Mouse (Mus musculus) inflammation-experienced regulatory T-cells (primary cell): Measurements from ENCODE around the gene Krt33b. TPM values are rescaled to one million over a fixed set of nuclear protein-coding genes. Genes with fewer than 3 reads are reported as not detected.

Experiments used
- polyA plus RNA-seq, 2 experiments: library from polyadenylated mRNA; unstranded; fragments of 100-300 nt; shearing (Covaris generic); gene quantifications; one replicate each; pipeline ENCODE4 v1.2.1; 2017

Gene Krt33b
- not detected for polyA plus RNA-seq

DNA sequence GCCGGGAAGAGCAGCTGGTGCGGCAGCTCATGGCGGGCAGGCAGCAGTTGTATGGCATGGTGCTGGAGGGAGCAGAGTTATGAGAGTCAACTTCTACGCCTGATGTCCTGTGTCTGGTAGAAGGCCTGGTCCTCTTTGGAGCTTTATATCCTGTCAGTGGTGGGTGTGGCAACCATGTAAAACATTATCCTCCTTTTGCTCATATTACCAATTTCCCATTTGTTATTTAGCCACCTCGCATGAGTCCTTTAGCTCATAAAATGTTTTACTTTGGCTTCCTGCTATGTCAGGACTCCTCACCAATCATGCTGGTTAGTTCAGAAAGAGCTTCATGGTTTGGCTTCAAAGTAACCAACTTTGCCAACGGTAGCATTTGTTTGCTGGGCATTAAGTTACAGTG lies at the start of gene Krt33b:
TSS of gene Krt33b (minus strand) at position 101 of the 400 bp plus-strand sequence.

DNA sequence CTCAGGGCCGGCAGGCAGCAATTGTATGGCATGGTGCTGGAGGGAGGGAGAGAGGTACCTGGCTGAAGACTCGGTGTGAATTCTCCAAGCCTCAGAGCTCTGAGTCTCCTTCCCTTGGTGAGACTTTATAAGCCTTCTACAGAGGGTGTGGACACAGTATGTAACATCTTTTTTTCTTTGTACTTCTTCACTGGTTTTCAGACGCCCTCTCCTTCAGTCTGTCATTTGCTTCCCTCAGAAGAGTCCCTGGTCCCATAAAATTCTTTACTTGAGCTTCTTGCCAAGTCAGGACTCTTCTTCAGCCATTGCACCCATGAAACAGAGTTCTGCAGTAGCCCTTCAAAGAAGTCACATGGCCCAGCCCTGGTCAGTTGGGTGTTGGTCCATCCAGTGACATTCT lies 20.8 kb upstream of the Krt33b start, which contains the start of gene Krt31:
TSS of gene Krt31 (minus strand) at position 101 of the 400 bp plus-strand sequence.

DNA sequence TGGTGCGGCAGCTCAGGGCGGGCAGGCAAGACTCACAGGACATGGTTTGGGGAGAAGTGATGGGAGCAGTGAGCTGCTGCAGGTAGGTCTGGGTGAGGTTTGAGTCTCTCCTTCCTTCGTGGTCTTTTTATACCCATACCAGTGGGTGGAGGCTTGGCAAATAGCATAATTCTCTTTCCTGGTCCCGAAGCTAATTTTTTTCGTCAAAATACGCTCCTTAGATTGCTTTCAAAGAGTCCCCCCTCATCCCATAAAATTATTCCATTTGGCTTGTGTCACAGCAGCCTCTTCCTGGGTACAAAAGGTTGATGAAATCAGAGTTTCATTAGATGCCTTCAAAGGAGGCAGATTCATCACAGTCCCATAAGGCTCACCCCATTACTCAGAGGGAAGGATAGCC lies 11.8 kb upstream of the Krt33b start, which contains the start of gene Krt34:
TSS of gene Krt34 (minus strand) at position 101 of the 400 bp plus-strand sequence.

DNA sequence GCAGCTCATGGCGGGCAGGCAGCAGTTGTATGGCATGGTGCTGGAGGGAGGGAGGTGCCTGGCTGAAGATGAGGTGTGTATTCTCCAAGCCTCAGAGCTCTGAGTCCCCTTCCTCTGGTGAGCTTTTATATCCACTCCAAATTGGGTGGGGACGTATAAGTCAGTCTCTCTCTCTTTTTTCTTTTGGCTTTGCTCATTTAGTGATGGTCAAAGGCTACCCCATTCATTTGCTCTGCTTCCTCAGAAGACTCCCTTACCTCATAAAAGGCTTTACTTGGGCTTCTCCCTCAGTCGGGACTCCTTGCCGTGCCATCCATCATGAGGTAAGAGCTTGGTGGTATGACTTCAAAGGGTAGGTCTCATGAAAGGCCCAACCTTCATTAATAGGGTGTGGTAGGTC lies 13.6 kb downstream of the Krt33b start, which contains the start of gene Krt33a:
TSS of gene Krt33a (minus strand) at position 101 of the 400 bp plus-strand sequence.

DNA sequence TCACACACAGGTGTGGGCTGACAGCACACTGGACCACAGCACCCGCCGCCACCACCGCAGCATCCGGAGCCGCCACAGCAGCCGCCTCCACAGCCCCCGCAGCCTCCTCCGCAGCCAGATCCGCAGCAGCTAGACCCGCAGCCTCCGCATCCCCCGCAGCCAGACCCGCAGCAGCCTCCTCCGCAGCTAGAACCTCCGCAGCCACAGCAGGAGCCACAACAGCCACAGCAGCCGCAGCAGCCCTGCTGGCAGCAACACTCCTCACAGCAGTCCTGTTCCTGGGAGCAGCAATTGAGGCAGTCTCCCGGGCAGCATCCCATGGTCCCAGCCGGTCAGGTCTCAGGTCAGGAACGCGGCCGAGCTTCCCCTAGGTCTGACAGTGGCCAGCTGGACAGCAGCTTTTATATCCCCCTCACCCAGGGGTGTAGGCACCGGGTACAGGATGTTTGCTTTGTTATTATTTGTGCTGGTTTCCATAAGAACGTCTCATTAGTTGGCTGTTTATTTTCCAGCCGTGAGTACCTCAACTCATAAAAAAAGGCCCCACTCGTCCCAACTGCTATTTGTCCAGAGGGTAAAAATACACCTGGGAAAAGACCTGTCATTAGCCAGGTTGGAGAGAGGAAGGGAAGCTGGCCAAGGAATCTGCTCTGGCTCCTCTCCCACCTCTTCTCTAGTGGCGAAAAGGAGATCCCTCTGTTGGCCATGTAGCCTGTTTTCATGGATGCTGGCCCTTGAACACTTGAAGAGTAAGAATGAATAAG lies 35.9 kb downstream of the Krt33b start, which contains the start of gene Krtap17-1:
TSS of gene Krtap17-1 (minus strand) at position 375 of the 764 bp plus-strand sequence.

GRCm38 (mm10) chr11:99986180-99986647 lies 43.5 kb downstream of the Krt33b start, which contains the start of gene Krtap16-1:
Gene Krtap16-1, minus strand, starts transcription at chr11:99986597.

GRCm38 (mm10) chr11:99978953-99979352 lies 50.7 kb downstream of the Krt33b start, which contains the start of gene Krtap29-1:
Gene Krtap29-1, minus strand, starts transcription at chr11:99979053.

Other genes starting within 250 kb of the Krt33b start
- gene Krtap4-8, start 249.2 kb downstream of the Krt33b start, polyA plus RNA-seq, result under 1 TPM in 1 of 2 experiments, not detected in 1; 0.24 TPM
- gene Krtap4-9, start 244.7 kb downstream of the Krt33b start, polyA plus RNA-seq, result under 1 TPM in 1 of 2 experiments, not detected in 1; 0.28 TPM
- not detected for gene Gm11596, start 236.4 kb downstream of the Krt33b start, polyA plus RNA-seq
- gene Gm11569, start 230.9 kb downstream of the Krt33b start, polyA plus RNA-seq, result not detected
- gene Gm11554, start 225.4 kb downstream of the Krt33b start, polyA plus RNA-seq, result not detected
- not detected for gene Krtap4-13, start 220.0 kb downstream of the Krt33b start, polyA plus RNA-seq
- not detected for gene Gm11564, start 214.2 kb downstream of the Krt33b start, polyA plus RNA-seq
- gene 2300003K06Rik, start 191.8 kb downstream of the Krt33b start, polyA plus RNA-seq, result not detected
- under 1 TPM in 1 of 2 experiments, not detected in 1; 0.60 TPM for gene Krtap4-16, start 178.3 kb downstream of the Krt33b start, polyA plus RNA-seq
- not detected for gene Gm11568, start 172.0 kb downstream of the Krt33b start, polyA plus RNA-seq
- not detected for gene Gm11559, start 165.4 kb downstream of the Krt33b start, polyA plus RNA-seq
- gene Krtap9-1, start 156.5 kb downstream of the Krt33b start, polyA plus RNA-seq, result not detected
- not detected for gene Gm11567, start 150.7 kb downstream of the Krt33b start, polyA plus RNA-seq
- gene Krtap31-1, start 121.9 kb downstream of the Krt33b start, polyA plus RNA-seq, result not detected
- gene Gm11565, start 115.1 kb downstream of the Krt33b start, polyA plus RNA-seq, result not detected
- not detected for gene Krtap31-2, start 93.6 kb downstream of the Krt33b start, polyA plus RNA-seq
- gene Krtap9-5, start 81.4 kb downstream of the Krt33b start, polyA plus RNA-seq, result not detected
- gene Krtap29-1, start 50.8 kb downstream of the Krt33b start, polyA plus RNA-seq, result not detected
- gene Krtap16-1, start 43.3 kb downstream of the Krt33b start, polyA plus RNA-seq, result not detected
- gene Krtap17-1, start 35.9 kb downstream of the Krt33b start, polyA plus RNA-seq, result not detected
- gene Krt33a, start 13.7 kb downstream of the Krt33b start, polyA plus RNA-seq, result not detected
- under 1 TPM in 1 of 2 experiments, not detected in 1; 0.92 TPM for gene Krt34, start 11.7 kb upstream of the Krt33b start, polyA plus RNA-seq
- gene Krt31, start 20.7 kb upstream of the Krt33b start, polyA plus RNA-seq, result under 1 TPM; 0.19 to 0.24 TPM
- not detected for gene Krt32, start 58.4 kb upstream of the Krt33b start, polyA plus RNA-seq
- gene Krt35, start 66.4 kb upstream of the Krt33b start, polyA plus RNA-seq, result under 1 TPM in 1 of 2 experiments, not detected in 1; 0.27 TPM
- under 1 TPM; 0.34 to 0.44 TPM for gene Krt36, start 75.8 kb upstream of the Krt33b start, polyA plus RNA-seq
- under 1 TPM in 1 of 2 experiments, not detected in 1; 0.22 TPM for gene Krt13, start 91.7 kb upstream of the Krt33b start, polyA plus RNA-seq
- under 1 TPM in 1 of 2 experiments, not detected in 1; 0.71 TPM for gene Krt15, start 106.1 kb upstream of the Krt33b start, polyA plus RNA-seq
- under 1 TPM; 0.33 to 0.70 TPM for gene Krt19, start 118.8 kb upstream of the Krt33b start, polyA plus RNA-seq
- gene Krt9, start 163.4 kb upstream of the Krt33b start, polyA plus RNA-seq, result under 1 TPM in 1 of 2 experiments, not detected in 1; 0.21 TPM
- gene Krt14, start 177.7 kb upstream of the Krt33b start, polyA plus RNA-seq, result not detected
- gene Krt16, start 219.0 kb upstream of the Krt33b start, polyA plus RNA-seq, result 1 to 10 TPM in 1 of 2 experiments, not detected in 1; 1.3 TPM
- 1 to 10 TPM; 1.3 to 2.5 TPM for gene Krt17, start 231.2 kb upstream of the Krt33b start, polyA plus RNA-seq
- not detected for gene Krt42, start 240.0 kb upstream of the Krt33b start, polyA plus RNA-seq